Mouse (Mus musculus): Measurements from ENCODE around the gene Slc38a1. TPM values are rescaled to one million over a fixed set of nuclear protein-coding genes. Genes with fewer than 3 reads are reported as not detected.

The Slc38a1 gene
- polyA plus RNA-seq, 1 experiment from 2014 or later: 71.6 TPM

DNA sequence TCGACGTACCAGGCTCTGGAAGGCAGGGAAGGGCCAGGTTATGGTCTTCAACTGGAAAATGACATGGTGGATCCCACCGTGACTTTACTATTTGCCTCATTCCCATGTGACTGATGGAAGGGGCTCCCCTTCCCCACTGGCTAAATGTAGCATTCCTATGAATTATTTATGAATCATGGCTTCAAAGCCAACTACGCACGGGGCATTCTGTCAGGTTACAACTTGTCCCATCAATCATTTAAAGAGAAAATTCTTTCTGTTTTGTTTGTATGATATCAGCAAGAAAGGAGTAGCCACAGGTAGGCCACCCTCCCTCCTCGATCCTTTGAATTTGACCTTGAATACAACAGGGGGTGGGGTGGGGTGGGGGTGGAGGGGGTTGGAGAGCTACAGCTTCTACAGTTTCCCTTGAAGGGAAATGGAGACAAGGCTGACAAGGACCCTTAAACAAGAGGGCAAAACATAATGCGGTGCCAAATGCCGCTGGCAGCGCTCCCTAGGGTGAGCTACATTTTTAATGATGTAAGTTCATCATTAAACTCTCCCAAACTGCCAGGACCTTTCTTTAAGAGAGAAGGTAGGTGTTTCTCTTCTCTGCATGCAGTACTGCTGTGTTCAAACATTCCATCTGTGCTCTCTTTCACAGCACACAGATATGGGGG lies 53.6 kb downstream of the Slc38a1 start:
- Histone ChIP-seq H3K4me3 (ENCODE audit: low read depth, low read length) (no peak overlapping the region), H3K9me3 (ENCODE audit: low read depth, low read length) (no peaks in the 10 kb centered on the region), H3K36me3 (ENCODE audit: insufficient read depth) (peaks cover 44% of the 10 kb centered on the region), H3K27me3 (ENCODE audit: insufficient read depth, low read length) (no peaks in the 10 kb centered on the region), H3K4me1 (ENCODE audit: insufficient read depth) (no peaks in the 10 kb centered on the region), H3K9ac (no peak overlapping the region), H3K4me2 (no peak overlapping the region), H3K27ac (ENCODE audit: low read depth) (no peak overlapping the region)
- TF ChIP-seq CTCF (IDR thresholded peaks at IDR 0.05; ENCODE audit: low read depth): no peak
- WGBS: 87% methylated on average over 9 of the region's 9 CpGs
- ATAC-seq (ENCODE audit: insufficient read depth): no peak
- DNase-seq: no peak

DNA sequence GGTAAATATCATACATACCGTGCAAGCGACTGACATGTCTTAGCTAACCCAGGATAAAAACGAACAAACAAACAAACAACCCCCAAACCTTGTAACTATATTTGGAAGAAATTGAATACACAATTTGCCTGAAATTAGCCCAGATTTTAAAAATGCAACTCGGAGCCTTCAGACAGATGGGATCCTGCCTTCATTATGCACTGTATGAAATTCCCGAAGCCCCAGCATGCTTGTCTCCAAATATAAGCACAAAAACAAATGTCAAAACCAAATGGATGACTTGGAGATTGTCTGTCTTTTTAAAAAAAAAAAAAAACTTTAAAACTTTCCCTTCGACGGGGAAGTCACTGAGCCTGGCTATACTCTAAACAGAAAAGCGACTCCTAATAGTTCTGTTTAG lies 54.7 kb downstream of the Slc38a1 start:
- H3K27ac ChIP-seq (ENCODE audit: low read depth): no peak overlapping the region
- ATAC-seq (ENCODE audit: insufficient read depth) (no peak), DNase-seq (no peak)
- no peaks in the 10 kb centered on the region for H3K27me3 ChIP-seq (ENCODE audit: insufficient read depth, low read length)
- H3K4me1 ChIP-seq (ENCODE audit: insufficient read depth): no peaks in the 10 kb centered on the region
- no peak overlapping the region for H3K9ac ChIP-seq
- no peak overlapping the region for H3K4me2 ChIP-seq
- WGBS: 78% methylated on average over 8 of the region's 8 CpGs
- no peaks in the 10 kb centered on the region for H3K9me3 ChIP-seq (ENCODE audit: low read depth, low read length)
- peaks cover 53% of the 10 kb centered on the region for H3K36me3 ChIP-seq (ENCODE audit: insufficient read depth)
- no peak overlapping the region for H3K4me3 ChIP-seq (ENCODE audit: low read depth, low read length)
- no peak for TF ChIP-seq CTCF (IDR thresholded peaks at IDR 0.05; ENCODE audit: low read depth)

DNA sequence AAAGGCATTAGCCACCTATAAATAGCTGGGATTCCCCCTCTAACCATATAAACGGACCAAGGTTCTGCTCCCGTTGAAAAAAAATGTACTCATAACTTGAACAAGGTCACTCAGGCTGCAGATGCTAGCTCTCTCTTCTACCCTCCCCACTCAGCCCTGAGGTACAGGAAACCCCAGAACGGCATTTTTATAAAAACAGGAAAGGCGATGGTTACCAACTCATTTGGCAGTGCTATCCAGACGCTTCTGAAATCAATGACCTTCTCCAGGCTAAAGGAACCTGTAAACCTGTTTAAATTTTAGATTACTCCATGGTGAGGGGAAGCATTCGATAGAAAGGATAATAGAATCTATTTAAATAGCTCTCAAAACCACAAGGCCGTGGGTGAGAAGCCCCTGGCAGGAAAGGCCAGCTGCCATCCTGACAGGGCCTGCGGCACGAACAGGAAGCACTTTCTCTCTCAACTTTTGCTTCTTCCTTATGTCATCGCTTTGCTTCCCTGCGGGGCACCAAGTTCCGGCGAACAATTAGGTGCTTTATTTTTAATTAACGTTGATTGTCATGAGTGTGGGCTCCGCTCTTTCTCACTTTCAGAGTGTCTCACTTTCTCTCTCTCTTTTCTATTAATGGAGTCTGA lies 59.2 kb downstream of the Slc38a1 start:
- DNase-seq: no peak

DNA sequence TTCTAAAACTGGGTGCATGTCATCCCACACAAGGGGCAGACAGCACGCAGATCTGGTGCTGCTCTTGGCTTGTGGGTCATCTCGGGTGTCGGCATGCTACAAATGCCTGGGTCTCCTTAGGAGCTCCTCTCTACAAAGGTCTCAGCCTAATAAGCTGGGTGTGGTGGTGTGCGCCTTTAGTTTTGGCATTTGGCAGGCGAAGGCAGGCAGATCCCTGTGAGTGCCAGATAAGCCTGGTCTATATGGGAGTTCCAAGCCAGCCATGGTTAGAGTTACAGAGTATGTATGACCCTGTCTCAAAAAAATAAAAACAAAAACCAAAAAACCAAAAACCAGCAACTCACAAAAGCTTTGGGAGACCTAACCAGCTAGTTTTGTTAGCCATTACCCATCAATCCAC lies 65.7 kb downstream of the Slc38a1 start:
- no peak for TF ChIP-seq CTCF (IDR thresholded peaks at IDR 0.05; ENCODE audit: low read depth)
- no peak for DNase-seq

More for the DNA sequence above, 59.2 kb downstream of the Slc38a1 start:
- Histone ChIP-seq H3K9ac (no peak overlapping the region), H3K27ac (ENCODE audit: low read depth) (no peak overlapping the region), H3K36me3 (ENCODE audit: insufficient read depth) (peaks cover 48% of the 10 kb centered on the region), H3K9me3 (ENCODE audit: low read depth, low read length) (no peaks in the 10 kb centered on the region), H3K4me2 (no peak overlapping the region), H3K27me3 (ENCODE audit: insufficient read depth, low read length) (no peaks in the 10 kb centered on the region), H3K4me1 (ENCODE audit: insufficient read depth) (no peaks in the 10 kb centered on the region), H3K4me3 (ENCODE audit: low read depth, low read length) (no peak overlapping the region)
- no peak for ATAC-seq (ENCODE audit: insufficient read depth)
- 88% methylated on average over 15 of the region's 15 CpGs for WGBS
- TF ChIP-seq CTCF (IDR thresholded peaks at IDR 0.05; ENCODE audit: low read depth): no peak

DNA sequence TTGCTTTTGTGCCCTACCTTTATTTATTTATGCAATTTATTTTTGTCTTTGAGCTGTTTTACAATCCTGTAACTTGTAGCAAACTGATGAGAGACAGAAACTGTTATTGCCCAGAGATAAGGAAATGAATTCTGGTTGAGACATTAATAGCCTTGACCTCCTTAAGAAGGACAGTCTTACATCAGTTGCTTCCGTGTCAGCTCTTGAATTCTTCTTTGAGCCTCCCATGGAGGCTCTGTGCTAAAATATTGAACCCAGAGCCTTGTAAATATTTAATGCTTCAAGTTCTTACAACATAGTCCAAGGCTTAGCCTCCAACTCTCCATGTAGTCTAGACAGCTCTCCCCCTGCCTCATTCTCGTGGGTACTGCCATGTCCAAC lies 73.7 kb downstream of the Slc38a1 start:
- Histone ChIP-seq H3K27ac (ENCODE audit: low read depth) (no peak overlapping the region), H3K9ac (no peak overlapping the region), H3K4me3 (ENCODE audit: low read depth, low read length) (no peak overlapping the region), H3K4me1 (ENCODE audit: insufficient read depth) (no peaks in the 10 kb centered on the region), H3K27me3 (ENCODE audit: insufficient read depth, low read length) (no peaks in the 10 kb centered on the region), H3K36me3 (ENCODE audit: insufficient read depth) (no peaks in the 10 kb centered on the region), H3K4me2 (no peak overlapping the region), H3K9me3 (ENCODE audit: low read depth, low read length) (no peaks in the 10 kb centered on the region)
- no peak for ATAC-seq (ENCODE audit: insufficient read depth)
- WGBS: 60% methylated on average over 2 of the region's 2 CpGs
- no peak for DNase-seq
- TF ChIP-seq CTCF (IDR thresholded peaks at IDR 0.05; ENCODE audit: low read depth): no peak

More for the DNA sequence above, 65.7 kb downstream of the Slc38a1 start:
- H3K4me1 ChIP-seq (ENCODE audit: insufficient read depth): no peaks in the 10 kb centered on the region
- no peak overlapping the region for H3K4me2 ChIP-seq
- no peaks in the 10 kb centered on the region for H3K9me3 ChIP-seq (ENCODE audit: low read depth, low read length)
- no peak overlapping the region for H3K9ac ChIP-seq
- H3K36me3 ChIP-seq (ENCODE audit: insufficient read depth): peaks cover 50% of the 10 kb centered on the region
- ATAC-seq (ENCODE audit: insufficient read depth): no peak
- no peak overlapping the region for H3K4me3 ChIP-seq (ENCODE audit: low read depth, low read length)
- no peaks in the 10 kb centered on the region for H3K27me3 ChIP-seq (ENCODE audit: insufficient read depth, low read length)
- H3K27ac ChIP-seq (ENCODE audit: low read depth): no peak overlapping the region
- 90% methylated on average over 5 of the region's 5 CpGs for WGBS

DNA sequence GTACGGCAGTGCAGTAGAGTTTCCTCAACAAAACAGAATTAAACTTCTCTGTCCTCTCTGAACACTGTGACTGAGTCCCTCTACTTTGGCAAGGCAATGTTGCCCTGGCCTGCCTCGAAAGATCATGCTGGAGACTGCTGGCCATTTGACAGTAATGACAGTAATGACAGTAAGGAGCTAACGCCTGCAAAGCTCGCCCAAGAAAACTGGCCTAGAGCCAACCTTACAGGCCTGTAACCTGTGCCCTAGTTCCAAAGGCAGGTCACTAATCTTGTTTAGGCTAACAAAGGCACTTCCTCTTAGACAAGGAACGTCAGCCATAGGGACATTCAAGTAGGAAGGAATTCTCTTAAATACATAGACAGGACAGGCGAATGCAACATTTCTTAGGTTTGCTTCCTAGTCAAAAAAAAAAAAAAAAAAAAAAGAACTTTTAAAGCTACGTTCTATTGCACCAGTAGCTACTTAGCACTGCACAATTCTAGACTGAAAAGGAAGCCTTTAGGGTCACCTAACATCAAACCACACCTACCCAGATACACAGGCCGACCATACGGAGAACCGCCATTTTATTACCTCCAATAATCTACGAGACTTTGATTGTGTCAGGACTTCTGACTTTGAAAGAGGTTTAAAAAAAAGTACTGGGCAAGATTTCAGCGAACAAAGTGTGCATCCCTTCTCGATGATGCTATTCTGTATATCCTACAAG lies 74.3 kb downstream of the Slc38a1 start:
- Histone ChIP-seq H3K9ac (no peak overlapping the region), H3K4me1 (ENCODE audit: insufficient read depth) (no peaks in the 10 kb centered on the region), H3K27me3 (ENCODE audit: insufficient read depth, low read length) (no peaks in the 10 kb centered on the region), H3K27ac (ENCODE audit: low read depth) (no peak overlapping the region), H3K4me2 (no peak overlapping the region), H3K36me3 (ENCODE audit: insufficient read depth) (no peaks in the 10 kb centered on the region), H3K4me3 (ENCODE audit: low read depth, low read length) (no peak overlapping the region), H3K9me3 (ENCODE audit: low read depth, low read length) (no peaks in the 10 kb centered on the region)
- peak; percentile 68 for DNase-seq
- peak; percentile 47; the same call in 1 of the 2 replicates for ATAC-seq (ENCODE audit: insufficient read depth)
- 45% methylated on average over 13 of the region's 13 CpGs for WGBS
- TF ChIP-seq CTCF (IDR thresholded peaks at IDR 0.05; ENCODE audit: low read depth): no peak

DNA sequence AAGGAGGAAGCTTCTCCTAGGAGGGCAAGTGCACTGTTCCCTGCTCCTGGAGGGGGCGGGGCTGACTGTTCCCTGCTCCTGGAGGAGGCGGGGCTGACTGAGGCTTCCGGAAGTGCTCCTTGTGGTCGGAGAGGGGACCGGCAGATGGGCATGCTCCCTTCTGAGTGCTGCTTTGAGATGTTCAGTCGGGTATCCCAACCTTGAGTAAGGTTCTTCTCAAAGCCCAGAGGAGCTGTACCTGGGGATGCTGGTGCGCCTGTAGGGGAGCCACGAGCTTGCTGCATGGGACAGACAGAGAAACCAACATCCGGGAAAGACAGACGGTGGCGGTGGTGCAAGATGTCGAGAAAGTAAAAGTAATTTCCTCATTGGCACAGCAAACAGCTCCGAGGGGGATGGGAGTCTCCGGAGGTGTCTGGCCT lies 75.9 kb downstream of the Slc38a1 start:
- peak; percentile 77 for DNase-seq

More for the DNA sequence above, 75.9 kb downstream of the Slc38a1 start:
- no peak overlapping the region for H3K27ac ChIP-seq (ENCODE audit: low read depth)
- no peaks in the 10 kb centered on the region for H3K36me3 ChIP-seq (ENCODE audit: insufficient read depth)
- H3K9me3 ChIP-seq (ENCODE audit: low read depth, low read length): no peaks in the 10 kb centered on the region
- peak overlapping the region; percentile 33; the same call in 1 of the 2 replicates for H3K9ac ChIP-seq
- H3K4me2 ChIP-seq: peak overlapping the region; percentile 63
- ATAC-seq (ENCODE audit: insufficient read depth): peak; percentile 79; the same call in 1 of the 2 replicates
- 7% methylated on average over 14 of the region's 14 CpGs for WGBS
- peak; percentile 54 for TF ChIP-seq CTCF (IDR thresholded peaks at IDR 0.05; ENCODE audit: low read depth)
- H3K4me1 ChIP-seq (ENCODE audit: insufficient read depth): no peaks in the 10 kb centered on the region
- peak overlapping the region; percentile 35 for H3K4me3 ChIP-seq (ENCODE audit: low read depth, low read length)
- H3K27me3 ChIP-seq (ENCODE audit: insufficient read depth, low read length): no peaks in the 10 kb centered on the region
